Mouse (Mus musculus) 3T3-L1 (cell line): ENCODE results near the gene Gm20479.

Experiments used
- DNase-seq: peaks from one replicate; pipeline ENCODE4 v3.0.0-alpha.2; 2015; ENCODE audit warnings: low read depth, low spot score

Gene Gm20479

DNA sequence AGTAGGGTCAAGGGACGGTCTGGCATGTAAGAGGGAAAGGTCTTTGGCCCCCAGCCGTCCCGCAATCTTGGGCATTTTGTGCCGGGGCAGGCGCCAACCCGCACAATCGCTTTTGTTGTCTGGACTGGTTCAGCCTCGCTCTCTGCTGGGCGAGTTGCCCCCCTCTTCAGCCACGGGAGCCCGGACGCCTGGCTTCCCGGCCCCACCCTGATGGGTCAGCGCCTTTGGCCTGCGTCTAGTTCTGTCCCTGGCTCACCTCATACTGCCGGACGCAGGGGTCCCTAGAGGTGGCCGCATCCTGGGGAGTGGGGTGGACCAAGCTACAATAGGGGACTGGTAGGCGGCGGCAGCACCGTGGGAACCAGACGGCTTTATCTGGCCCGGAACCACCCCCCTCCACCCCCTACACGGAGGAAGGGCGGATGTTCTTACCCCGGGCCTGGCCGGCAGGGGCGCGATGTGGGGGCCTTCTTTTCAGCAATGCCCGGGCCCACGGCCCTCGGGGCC is 22.8 kb downstream of the Gm20479 start:
- DNase-seq = no peak

DNA sequence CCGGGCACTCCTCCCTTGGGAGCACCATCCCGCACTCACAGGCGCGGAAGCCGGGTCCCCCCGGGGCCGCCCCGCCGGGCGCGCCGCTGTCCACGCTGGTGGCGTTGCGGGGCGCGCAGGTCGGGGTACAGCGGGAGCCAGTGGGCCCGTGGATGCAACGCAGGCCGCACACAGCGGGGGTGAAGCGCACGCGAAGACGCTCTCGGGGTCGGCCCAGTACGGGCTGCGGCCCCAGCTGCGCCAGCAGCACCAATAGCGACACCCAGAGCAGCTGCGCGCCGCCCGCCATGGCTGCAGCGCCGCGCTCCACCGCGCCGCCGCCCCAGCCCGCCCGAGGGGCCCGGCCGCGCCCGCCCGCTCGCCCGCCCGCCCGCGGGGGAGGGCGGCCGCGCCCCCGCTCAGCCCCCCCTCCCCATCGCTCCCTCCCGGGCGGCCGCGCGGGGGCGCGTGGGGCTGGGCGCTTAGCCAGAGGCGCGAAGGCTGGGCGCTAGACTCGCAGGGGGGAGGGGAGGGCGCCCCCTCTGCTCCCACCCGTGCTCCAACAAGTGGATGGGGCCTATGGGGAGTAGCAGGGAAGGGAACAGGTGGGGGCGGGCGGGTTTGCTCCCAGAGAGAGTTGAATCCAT is 23.8 kb downstream of the Gm20479 start:
- DNase-seq = no peak

DNA sequence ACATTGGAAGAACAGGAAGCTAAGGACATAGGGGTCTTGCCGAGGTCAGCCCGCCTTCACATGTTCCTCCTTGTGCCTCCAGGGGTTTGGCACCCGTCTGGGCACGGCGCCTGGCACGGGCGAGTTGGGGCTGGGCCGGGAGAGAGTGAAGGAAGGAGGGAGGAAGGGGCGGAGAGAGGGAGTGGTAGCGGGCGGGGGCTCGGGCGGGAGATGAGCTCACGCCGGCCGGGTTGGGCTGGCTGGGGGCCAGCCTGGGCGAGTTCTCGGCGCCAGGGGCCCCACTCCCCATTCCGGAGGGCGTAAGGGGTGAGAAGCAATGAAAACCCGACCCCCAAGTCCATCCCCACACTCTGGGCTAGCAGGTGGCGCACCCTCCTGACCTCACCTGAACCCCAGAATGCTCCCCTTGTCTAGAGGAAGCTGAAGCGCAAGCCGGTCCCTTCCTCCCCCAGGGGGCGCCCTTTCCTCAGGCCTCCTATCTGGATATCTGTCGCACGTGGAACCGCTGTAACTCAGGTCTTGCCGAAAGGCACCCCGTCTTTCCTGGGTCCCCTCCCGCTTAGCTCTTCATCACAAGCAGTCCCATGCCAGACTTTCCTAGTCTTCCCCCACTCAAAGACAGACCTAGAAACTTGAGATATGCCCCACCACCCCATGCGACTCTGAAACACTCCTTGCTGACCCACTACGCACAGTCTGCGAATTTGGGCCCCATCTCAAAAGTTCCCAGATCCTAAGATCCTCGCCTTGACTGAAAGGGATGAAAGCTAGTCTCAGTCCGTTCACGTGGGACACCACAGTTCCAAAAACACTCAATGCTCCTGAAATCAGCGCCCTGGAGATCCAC is 24.6 kb downstream of the Gm20479 start:
- DNase-seq = peak; percentile 86

DNA sequence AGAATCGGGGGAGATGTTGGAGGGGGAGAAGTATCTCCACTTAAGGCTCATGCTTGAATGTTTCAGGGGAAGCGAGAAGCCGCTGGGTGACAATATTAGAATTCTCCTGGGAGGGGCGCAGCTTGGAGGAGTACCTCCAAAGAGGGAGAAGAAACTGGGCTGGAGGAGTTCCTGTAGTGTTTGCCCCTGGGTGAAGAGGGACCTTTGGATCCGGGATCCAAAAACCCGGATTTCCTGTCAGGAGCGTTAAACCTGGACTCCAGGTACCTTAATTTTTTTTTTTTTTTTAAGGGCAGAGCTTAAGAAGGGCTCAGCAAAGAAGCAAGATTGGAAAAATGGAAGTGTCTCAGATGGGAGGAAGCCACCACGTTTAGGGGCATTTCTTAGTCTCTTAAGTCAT is 25.4 kb downstream of the Gm20479 start:
- DNase-seq = peak; percentile 58

DNA sequence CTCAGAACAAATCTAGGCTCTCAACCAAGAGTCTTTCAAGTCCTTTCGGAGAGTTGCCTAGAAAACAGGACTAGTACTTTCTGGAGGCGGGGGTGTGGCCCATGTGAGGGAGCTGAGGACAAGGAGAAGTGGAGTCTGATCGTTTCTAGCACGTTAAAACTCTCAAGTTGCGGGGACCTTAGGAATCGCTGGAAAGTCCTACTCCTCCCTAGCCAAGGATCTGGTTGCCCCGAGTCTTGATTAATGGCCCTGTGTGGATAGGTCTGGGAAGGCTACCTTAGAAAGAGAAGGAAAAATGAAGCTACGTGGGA is 25.7 kb downstream of the Gm20479 start:
- no peak for DNase-seq

DNA sequence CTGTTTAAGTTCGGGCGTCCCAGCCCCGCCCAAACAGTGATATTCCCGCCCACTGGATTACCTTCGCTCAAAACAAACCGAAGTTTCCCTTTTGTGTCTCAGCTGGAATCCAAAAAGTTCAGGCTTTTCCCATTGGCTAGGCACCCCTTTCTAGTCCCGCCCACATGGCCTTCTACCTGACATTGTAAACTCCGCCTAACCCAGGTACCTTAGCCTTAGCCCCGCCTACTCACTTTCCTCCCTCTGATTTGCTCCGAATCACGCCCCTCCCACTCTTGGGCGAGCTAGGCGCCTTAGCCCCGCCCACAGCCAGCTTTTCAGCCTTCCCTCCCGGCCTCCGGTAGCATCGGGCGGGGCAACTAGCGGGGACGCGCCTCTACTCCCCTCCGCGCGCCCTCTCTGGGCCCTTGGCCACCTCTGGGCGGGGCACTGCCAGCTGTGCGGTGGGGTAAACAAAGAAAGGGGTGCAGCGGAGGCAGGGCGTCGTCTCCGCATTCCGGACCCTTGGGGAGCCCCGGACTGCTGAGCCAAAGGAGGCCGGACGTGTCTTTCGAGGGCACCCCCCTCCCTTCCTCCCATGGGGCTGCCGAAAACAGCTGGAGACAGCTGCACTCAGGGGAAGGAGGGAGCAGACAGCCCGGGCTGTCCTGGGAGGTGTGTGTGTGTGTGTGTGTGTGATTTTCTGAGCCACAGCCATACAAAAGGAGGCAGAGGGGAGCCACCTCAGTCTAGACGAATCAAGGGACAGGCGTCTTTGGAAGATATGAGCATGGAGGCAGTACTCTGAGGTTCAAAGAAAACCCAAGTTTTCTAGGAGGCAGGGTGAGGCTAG is 26.3 kb downstream of the Gm20479 start:
- DNase-seq = peak; percentile 96

DNA sequence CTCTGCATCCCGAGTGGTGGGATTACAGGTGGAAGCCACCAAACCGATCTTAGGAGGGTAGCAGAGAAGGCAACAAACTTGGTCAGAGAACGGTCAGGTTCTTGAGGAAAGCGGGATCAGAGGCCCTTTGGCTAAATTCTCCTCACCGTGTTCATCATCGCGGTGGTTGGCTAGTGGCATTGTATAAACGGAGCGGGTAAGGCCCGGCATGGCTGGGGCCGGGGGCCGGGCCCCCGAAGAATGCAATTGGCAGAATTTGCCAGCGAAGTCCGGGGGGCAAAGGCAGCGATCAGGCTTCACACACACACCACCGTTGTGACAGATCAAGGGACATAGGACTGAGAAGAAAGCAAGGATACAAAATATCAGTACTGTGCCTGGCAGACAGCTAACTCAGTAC is 27.2 kb downstream of the Gm20479 start:
- no peak for DNase-seq

DNA sequence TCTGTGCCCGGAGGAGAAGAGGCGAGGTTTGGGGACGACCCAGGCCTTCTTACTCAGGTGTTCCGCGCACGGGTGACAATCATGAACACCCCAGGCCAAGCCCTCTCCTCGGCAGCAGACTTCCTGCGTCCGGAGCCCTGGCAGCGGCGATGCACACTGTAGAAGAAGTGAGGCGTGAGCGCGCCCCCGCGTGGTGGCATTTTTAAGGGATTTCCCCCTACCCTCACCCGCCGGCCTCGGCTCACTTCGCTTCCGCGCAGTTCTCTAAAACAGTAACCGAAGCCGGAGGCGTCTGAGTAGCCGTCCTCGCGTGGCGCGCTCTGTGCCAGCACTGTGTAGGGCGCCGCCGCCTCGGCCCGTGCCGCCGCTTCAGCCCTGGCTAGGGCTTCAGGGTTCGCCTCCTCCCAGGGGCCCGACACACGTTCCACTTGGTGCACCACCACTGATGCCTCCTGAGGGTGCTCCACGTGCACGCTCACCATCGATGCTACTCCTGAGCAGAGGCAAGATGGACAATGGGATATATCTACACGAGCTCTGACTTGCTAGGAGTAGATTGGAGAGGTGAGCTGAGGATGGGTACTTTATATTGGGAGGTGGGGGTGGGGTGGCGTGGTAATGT is 27.8 kb downstream of the Gm20479 start:
- DNase-seq = no peak

DNA sequence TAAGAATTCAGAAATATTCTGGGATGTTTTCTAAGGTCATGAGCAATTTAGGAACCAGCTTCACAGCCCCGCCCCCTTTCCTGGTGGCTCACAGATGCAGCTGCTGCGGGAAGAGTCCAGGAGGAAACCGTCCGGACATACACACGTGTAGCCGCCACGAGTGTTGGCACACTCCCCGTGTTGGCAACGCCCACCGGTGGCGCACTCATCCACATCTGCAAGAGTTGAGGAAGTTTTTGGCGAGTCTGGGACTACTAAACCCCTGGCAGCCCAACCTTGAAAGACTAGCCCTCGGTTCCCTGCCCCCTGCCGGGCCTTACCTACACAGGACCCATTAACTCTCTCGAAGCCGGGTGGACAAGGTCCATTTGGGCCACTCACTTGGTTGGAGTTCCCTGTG is 28.6 kb downstream of the Gm20479 start:
- no peak for DNase-seq

DNA sequence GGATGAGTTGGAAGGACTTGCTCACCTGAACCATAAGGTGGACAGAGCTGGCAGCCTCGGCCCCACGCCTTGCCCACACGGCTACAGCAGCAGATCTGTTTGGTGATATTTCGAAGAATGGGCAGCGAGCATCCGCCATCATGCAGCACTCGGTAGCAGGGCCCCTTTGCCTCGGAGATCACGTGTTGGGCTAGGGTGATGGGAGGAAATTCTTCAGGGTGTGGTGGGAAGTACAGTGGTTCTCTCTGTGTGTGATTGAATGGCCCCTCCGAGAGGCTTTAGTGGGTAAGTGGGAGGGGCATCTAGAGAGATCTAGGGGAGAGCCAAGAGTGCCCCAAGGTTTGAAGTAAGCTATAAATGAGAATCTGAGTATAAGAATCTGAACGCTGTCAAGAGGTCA is 29.1 kb downstream of the Gm20479 start:
- DNase-seq = no peak

DNA sequence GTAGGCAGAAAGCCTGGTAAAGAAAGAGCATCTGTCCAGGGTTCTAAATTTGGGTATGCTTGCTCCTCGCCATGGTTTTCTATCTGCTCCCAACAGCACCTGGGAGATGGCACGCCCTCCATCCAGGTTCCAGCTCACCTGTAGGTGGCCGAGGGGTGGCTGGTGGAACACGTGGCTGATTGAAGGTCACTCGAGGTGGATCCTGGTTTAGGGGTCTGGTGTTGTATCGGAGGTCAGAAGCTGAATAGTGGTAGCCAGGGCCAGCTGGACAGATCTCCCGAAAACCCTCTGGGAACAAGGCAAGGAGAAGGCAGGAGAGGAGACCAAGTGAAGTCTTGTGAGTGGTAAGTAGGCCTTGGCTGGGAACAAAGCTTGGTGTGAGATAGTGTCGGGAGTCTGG is 29.7 kb downstream of the Gm20479 start:
- no peak for DNase-seq

DNA sequence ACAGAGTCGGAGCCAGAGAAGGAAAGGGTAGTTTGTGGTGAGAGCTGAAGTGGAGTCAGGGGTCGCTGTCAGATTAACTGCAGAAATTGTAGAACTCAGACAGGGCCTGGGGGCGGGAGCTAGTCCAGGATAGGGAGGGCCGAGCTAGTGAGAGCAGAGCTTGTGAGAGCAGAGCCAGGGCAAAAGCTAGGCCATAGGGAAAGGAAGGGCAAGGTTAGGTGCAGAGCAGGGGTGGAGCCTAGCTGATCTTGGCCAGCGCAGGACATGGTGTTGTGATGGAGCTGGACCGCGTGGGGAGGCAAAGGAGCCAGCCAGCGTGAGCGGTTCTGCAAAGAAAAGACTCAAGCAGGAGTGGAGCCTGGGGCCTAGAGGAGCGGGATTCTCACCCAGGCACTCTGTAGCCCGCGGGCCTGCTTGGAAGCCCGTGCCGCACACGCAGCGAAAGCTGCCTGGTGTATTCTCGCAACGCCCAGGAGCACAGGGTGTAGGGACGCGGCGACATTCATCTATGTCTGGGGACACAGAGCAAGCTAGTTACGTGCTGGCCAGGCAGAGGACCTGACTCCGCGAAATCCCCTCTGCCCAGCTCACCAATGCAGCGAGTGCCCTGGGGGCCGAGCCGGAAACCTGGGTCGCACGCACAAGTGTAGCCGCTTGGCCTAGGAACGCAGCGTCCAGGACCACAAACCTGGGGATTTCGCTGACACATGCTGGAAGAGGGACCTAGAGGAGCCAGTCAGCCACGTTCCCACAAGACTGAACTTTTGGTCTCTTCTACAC is 30.9 kb downstream of the Gm20479 start:
- DNase-seq = no peak

DNA sequence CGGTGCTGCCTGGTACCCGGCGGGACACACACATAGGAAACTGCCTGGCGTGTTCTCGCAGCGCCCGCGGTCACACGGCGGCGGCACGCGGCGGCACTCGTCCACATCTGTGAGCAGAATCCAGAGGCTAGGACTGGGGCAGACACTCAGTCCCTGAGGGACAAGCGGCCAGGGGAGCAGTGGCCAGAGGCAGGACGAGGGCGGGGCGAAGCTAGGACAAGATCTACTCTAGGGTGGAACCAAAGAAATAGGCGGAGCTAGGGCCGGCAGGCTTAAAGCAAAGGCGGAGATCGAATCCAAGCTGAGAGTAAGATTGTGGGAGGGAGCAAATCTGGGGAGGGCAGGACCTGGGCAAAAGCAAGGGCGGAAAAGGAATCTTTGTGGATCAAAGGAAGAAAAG is 31.5 kb downstream of the Gm20479 start:
- no peak for DNase-seq

DNA sequence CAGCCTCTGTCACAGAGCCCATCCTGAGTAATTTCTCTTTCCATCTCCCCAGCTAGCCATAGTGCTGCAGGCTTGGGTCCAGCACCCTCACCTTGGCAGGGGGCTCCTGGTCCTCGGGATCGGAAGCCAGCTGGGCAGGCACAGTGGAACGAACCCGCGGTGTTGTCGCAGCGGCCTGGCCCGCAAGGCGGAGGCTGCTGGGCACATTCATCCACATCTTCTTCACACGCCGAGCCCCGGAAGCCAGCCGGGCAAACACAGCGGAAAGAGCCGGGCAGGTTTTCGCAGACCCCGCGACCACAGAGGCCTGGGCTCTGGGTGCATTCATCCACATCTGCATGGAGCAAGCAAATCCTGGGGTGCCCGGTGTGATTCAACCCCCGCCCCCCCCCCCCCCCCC is 32.3 kb downstream of the Gm20479 start:
- no peak for DNase-seq

DNA sequence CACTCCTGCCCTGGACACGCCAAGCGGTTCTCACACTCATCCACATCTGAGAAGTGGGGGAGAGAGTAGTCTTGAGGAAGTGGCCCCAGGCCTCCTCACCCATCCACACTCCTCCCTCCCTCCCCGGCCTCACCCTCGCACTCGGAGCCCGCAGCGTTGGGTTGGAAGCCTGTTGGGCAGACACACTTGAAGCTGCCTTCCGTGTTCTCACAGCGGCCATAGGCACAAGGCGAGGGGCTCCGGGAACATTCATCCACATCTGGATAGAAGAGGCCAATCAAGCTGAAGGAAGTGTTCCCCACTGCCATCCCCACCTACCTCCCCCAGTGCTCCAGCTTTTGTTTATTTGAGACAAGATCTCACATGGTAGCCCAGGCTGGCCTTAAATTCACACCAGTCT is 33.1 kb downstream of the Gm20479 start:
- no peak for DNase-seq

DNA sequence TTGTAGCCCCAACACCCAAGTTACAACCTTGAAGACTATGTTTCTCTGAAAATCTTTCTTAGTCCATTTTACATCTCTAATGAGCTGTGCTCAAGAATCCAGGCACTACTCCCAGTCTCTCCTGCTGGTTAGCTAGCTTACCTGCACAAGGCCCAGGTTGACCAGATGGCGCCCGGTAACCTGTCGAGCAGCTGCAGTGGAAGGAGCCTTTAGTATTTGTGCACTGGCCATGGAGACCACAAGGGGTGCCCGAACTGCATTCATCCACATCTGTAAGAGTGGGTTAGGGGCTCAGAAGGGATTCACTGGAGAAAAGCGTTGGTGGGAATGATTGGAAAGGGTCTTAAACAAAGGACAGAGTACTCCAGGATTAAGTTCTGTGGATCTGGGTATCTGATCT is 34.2 kb downstream of the Gm20479 start:
- DNase-seq = no peak

DNA sequence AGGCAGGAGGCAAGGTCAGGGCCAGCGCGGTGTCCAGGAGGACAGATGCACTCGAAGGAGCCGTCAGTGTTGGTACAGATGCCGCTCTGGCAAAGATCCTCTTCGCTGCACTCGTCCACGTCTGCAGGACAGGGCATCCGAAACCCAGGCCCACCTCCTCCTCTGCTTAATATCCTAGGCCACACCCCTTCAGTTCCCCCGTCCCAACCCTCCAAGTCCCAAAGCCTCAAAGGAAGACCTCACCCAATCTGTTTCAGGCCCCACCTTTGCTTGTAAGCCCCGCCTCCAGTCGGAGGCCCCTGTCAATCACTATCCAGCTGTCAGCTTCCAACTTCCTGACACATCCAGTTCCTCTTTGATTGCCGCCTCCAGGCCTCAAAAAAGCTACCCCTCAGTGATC is 34.9 kb downstream of the Gm20479 start:
- DNase-seq = no peak

DNA sequence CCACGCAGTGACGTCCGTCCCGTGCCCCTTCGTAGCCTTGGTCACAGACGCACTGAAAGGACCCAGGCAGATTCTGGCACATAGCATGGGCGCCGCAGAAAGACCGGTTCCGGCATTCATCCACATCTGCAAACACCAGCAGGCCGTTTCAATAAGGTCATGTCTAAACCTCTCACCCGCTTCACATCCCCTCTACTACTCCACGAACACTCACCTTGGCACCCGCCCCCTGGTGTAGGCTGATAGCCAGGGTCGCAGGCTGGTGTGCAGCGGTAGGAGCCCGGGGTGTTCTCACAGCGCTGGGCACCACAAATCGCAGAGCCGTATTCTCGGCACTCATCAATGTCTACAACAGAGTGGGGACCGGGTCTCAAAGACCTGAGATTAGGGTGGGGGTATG is 37.8 kb downstream of the Gm20479 start:
- no peak for DNase-seq

DNA sequence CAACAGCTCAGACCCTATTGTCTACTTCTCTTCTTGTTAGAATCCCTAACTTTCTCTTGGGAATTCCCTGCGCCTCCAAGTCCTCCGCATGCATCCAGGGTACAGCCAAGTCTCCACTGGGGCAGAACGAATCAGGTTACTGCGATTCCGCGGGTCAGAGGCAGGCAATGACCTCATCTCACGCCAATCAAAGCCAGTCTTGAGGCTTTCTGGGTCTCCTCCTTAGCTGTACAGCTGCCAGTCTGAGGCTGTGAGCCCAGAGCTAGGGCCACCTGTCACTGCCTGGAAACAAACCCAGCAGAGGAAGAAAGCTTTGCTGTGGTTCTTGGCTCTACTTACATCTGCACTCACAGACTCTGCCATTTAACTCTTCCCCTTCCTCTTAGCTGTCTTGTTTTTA is 41.3 kb downstream of the Gm20479 start:
- DNase-seq = no peak

DNA sequence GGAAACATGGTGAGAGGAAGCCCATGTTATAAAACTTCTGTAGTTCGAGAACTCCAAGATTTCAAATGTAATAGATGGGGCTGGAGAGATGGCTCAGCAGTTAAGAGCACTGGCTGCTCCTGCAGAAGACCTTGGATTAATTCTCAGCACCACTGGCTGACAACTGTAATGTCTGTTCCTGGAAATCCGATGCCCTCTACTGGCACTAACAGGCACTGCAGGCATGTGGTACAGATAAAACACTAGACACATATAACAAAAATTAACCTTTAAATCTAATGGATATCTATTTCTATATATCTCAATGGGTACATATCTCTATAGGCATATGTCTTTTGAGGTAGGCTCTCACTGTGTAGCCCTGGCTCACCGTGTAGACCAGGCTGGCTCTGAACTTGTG is 42.8 kb downstream of the Gm20479 start:
- DNase-seq = no peak

DNA sequence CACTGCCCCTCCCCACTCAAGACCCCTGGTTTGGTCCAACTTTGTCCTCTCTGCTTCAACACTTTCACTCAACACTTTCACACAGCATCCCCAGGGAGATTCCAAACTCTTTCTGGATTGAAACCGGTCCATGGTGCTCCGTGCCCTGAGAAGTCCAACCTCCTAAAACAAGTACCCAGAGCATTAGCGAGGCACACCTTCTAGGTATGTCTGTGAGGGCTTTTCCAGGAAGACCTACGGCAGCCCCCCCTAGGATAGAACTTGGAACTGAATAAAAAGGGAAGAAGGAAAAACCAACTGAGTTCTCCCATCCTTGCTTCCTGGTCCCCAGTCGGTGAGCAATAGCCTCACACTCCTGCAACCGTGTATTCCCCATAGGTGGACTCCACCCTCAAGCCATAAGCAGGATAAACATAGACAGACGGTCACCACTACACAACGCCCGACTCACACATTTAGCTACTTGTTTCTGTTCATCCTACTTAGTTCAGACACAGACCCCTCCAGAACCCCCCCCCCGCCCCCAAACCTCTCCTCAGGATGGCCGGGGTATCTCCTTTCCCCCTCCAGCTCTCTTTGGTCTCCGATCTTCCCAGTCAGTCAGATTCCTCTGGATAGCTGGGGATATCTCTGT is 45.5 kb downstream of the Gm20479 start:
- DNase-seq = no peak
